ENCODE assay signal across 14 mouse cellular contexts in the genomic region with DNA sequence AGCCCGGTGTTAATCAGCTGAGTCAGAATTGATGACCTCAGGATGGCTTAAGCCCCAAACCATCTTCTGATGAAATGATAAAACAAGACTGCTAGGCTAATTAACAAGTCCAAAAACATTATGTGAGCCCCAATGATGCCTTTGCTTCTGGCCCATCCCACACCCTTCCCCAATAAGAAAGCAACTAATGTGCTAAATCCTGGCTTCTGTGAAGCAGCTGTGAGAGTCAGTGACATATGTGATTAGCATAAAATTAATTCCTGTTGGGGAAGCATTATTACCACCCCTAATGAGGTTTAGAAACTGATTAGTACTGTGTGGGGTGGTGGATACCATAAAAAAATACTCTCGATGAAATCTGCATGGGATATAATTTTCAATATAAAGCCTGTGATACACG.
"Had no signal": no experiment of that assay in that cellular context is flagged by ENCODE, and none has a peak within 500 bp of the region (broad histone marks: within the 10 kb centered on the region; RNA-seq: fewer than 3 reads in every experiment).

No protein-coding gene starts in this region.

- H3K27ac ChIP-seq: layer of hippocampus, adult 2 months; limb, embryonic 10.5 days; stomach, postnatal 0 days had no signal

- H3K4me2 ChIP-seq: liver, embryonic 11.5 days; lung, embryonic 14.5 days; midbrain, embryonic 11.5 days had no signal

- DNase-seq: kidney, adult 18-20 months; kidney, postnatal 10 days; kidney, postnatal 4 days; lung, embryonic 14.5 days; lung, postnatal 10 days; lung, postnatal 4 days; right cerebral cortex, adult 18-20 months; thymus, postnatal 4 days had no signal

- H3K9me3 ChIP-seq: limb, embryonic 10.5 days had no signal

- H3K9ac ChIP-seq: lung, embryonic 14.5 days had no signal

- H3K36me3 ChIP-seq: limb, embryonic 10.5 days had no signal

- H3K4me3 ChIP-seq: layer of hippocampus, adult 2 months; limb, embryonic 10.5 days; myocyte had no signal
